Mouse (Mus musculus) heart, embryonic 12.5 days (tissue): ENCODE measurements at regions not wholly inside any gene's neighbourhood (a gene's known extent, or its start where the extent isn't known, plus 50 kb on each side); places are given as distances from the start of the nearest gene placed in this dataset.

Experiments used
- ATAC-seq: fragments of 200-750 bp; cut with Nextera tagmentation; 2 replicates; pipeline ENCODE4 v1.8.0; 2017; ENCODE audit warnings: moderate TSS enrichment, moderate library complexity; ENCODE audit not compliant: insufficient number of reproducible peaks, low FRiP score
- H3K27ac ChIP-seq: fragments of 300-500 bp; sonication (generic); 2 replicates; pipeline ENCODE4 v1.5.1; 2016; ENCODE audit warnings: mild to moderate bottlenecking, moderate library complexity; ENCODE audit not compliant: poor library complexity, severe bottlenecking
- H3K27me3 ChIP-seq: fragments of 300-500 bp; sonication (generic); replicated peaks from 2 replicates; pipeline ENCODE4 v1.6.1; 2016; ENCODE audit warnings: mild to moderate bottlenecking, moderate library complexity
- H3K36me3 ChIP-seq: fragments of 300-500 bp; sonication (generic); 2 replicates; pipeline ENCODE4 v1.6.1; 2016; ENCODE audit warnings: mild to moderate bottlenecking, moderate library complexity
- H3K4me1 ChIP-seq: fragments of 300-500 bp; sonication (generic); replicated peaks from 2 replicates; pipeline ENCODE4 v1.6.1; 2016; ENCODE audit warnings: mild to moderate bottlenecking
- H3K4me2 ChIP-seq: fragments of 300-500 bp; sonication (generic); 2 replicates; pipeline ENCODE4 v1.6.1; 2016; ENCODE audit warnings: mild to moderate bottlenecking, moderate library complexity
- H3K4me3 ChIP-seq: fragments of 300-500 bp; sonication (generic); 2 replicates; pipeline ENCODE4 v1.5.1; 2016; ENCODE audit warnings: mild to moderate bottlenecking
- H3K9ac ChIP-seq: fragments of 300-500 bp; sonication (generic); 2 replicates; pipeline ENCODE4 v1.6.1; 2016; ENCODE audit warnings: mild to moderate bottlenecking, moderate library complexity
- H3K9me3 ChIP-seq: fragments of 300-500 bp; sonication (generic); replicated peaks from 2 replicates; pipeline ENCODE4 v1.6.1; 2016; ENCODE audit warnings: mild to moderate bottlenecking, moderate library complexity
- WGBS: fragments of 180-500 bp; shearing (Covaris S2); methylation state at CpG from one replicate; pipeline ENCODE4 v1.1.7; 2016; 5-methylcytosine and 5-hydroxymethylcytosine counted together

DNA sequence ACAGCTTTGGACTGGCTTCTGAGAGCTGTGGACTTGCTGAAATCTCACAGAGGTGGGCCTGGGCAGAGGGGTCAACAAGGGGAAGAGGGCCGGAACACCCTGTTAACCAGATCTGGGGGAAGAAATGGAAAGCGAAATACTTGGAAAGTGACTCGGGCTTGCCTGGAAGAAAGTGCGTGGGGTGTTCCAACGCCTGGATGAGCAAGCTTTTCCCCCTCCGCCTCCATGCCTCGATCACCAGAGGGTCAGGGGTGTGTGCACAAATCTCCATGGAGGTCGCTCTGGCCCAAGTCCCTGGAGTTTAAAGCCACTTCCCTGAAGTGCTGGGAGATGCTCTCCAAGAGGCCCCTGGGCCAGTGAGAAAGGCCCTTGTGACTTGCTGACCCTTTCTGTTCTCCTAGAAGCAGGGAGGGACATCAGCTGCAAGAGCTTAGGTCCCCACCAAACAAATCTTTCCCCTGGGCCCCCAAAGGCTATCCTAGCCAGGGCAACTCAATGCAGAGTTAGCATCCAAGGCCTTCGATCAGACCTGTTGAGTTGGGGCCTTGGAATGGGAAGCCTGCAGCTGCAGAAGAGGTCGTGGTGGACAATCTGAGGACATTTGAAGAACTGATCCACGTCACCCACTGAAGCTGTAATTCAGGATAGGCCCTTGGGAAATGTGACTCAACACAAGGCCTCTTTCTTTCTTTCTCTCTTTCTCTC is 139.2 kb downstream of the Fgf18 start:
- no peaks in the 10 kb centered on the region for H3K9me3 ChIP-seq
- ATAC-seq = no peak
- H3K27me3 ChIP-seq = no peaks in the 10 kb centered on the region
- no peak overlapping the region for H3K27ac ChIP-seq
- no peak overlapping the region for H3K4me2 ChIP-seq
- H3K4me3 ChIP-seq = no peak overlapping the region
- no peak overlapping the region for H3K9ac ChIP-seq
- peaks cover 7% of the 10 kb centered on the region for H3K4me1 ChIP-seq
- no peaks in the 10 kb centered on the region for H3K36me3 ChIP-seq
- WGBS = 82% methylated on average over 11 of the region's 11 CpGs

DNA sequence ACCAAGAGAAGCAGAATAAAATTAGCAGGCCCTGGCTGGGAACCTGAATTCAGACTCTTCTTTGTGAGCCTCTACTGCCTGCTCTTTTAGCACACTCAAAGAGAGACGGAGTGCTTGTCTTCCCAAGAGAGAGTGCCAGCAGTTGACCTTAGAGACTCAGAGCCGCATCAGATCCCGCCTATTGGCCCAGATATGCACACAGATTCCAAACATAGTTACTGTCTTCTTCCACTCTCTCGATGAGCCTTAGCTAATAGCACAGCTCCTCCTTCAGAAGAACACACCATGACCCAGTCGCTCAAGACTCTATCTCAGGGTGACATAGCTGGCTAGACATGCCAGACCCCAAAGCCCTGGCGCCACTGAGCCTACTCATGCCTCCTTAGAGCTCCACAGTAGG is 139.8 kb downstream of the Fgf18 start:
- 68% methylated on average over 6 of the region's 6 CpGs for WGBS
- H3K27me3 ChIP-seq = no peaks in the 10 kb centered on the region
- no peak overlapping the region for H3K4me3 ChIP-seq
- H3K4me2 ChIP-seq = no peak overlapping the region
- peaks cover 7% of the 10 kb centered on the region for H3K4me1 ChIP-seq
- H3K27ac ChIP-seq = no peak overlapping the region
- no peak for ATAC-seq
- no peak overlapping the region for H3K9ac ChIP-seq
- H3K9me3 ChIP-seq = no peaks in the 10 kb centered on the region
- no peaks in the 10 kb centered on the region for H3K36me3 ChIP-seq

DNA sequence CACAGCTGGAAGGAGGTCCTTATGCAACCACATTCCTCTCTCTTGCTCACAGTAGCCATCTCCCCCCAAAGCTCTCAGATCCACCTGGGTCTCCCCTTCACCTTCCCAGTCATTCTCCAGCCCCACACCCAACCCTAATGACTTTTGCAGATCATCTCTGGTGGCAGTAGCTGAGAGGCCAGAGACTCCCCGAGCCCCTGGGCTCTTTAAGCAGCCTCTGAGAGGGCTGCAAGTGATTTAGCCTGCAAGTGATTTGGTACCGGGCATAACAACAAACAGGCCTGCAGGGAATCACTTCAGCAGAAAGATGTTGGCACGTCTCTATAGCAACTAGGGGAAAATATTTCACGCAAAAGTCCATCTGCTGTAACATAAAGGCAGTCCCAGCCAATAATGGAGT is 142.0 kb downstream of the Fgf18 start:
- Histone ChIP-seq H3K4me2 (no peak overlapping the region), H3K27ac (no peak overlapping the region), H3K27me3 (no peaks in the 10 kb centered on the region), H3K4me1 (peaks cover 7% of the 10 kb centered on the region), H3K9me3 (no peaks in the 10 kb centered on the region), H3K4me3 (no peak overlapping the region), H3K36me3 (no peaks in the 10 kb centered on the region), H3K9ac (no peak overlapping the region)
- 47% methylated on average over 4 of the region's 4 CpGs for WGBS
- ATAC-seq = no peak

DNA sequence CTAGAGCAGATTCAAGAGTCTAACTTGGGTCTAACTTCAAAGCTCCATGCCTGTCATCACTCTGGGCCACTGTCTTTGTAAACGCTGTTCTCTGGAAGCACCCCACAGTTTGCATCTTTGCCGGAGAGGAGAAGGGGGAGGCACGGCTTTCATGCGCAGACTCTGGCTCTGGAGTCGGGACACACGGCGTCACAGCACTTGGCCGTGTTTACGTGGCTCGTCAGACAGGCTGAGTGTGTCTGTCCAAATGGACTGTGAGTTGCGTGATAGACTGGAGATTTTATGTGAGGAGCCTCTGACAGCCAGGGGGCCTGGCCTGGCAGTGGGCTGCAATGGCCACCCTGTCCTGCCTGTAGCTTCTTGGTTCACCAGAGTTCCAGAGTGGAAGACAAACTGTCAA is 142.6 kb downstream of the Fgf18 start:
- Histone ChIP-seq H3K9ac (no peak overlapping the region), H3K36me3 (no peaks in the 10 kb centered on the region), H3K27ac (no peak overlapping the region), H3K9me3 (no peaks in the 10 kb centered on the region), H3K4me3 (no peak overlapping the region), H3K27me3 (no peaks in the 10 kb centered on the region), H3K4me1 (peaks cover 7% of the 10 kb centered on the region), H3K4me2 (no peak overlapping the region)
- ATAC-seq = no peak
- WGBS = 67% methylated on average over 11 of the region's 11 CpGs

DNA sequence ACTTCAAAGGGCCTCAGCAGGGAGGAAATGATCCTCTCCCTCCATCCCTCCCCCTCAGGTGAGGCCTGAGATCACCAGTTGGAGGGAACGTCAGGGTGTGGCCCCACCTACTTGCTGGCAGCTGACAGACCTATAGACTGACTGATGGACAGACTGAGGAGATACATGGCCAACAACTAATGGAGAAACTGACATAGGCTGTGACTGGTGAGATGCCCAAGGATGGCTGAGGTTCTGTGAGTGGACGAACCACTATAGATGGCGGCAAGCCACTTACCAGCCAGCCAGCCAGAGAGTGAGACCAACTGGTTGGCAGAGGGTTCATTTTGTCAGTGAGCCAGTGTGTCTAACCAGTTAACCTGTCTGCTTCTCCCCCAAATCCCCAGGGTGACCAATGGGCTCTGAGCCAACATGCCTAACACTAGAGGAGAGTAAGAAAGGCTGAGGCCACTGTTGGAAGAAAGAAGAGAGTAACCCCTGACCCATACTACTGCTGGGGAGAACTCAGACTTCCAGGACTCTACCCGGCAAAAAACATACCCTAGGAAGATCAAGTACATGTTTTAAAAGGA is 147.4 kb downstream of the Fgf18 start:
- Histone ChIP-seq H3K4me3 (no peak overlapping the region), H3K36me3 (no peaks in the 10 kb centered on the region), H3K9ac (no peak overlapping the region), H3K27ac (no peak overlapping the region), H3K27me3 (no peaks in the 10 kb centered on the region), H3K9me3 (no peaks in the 10 kb centered on the region), H3K4me1 (peaks cover 1% of the 10 kb centered on the region; the same call in 1 of the 2 replicates), H3K4me2 (no peak overlapping the region)
- WGBS = 77% methylated on average over 4 of the region's 4 CpGs
- no peak for ATAC-seq

DNA sequence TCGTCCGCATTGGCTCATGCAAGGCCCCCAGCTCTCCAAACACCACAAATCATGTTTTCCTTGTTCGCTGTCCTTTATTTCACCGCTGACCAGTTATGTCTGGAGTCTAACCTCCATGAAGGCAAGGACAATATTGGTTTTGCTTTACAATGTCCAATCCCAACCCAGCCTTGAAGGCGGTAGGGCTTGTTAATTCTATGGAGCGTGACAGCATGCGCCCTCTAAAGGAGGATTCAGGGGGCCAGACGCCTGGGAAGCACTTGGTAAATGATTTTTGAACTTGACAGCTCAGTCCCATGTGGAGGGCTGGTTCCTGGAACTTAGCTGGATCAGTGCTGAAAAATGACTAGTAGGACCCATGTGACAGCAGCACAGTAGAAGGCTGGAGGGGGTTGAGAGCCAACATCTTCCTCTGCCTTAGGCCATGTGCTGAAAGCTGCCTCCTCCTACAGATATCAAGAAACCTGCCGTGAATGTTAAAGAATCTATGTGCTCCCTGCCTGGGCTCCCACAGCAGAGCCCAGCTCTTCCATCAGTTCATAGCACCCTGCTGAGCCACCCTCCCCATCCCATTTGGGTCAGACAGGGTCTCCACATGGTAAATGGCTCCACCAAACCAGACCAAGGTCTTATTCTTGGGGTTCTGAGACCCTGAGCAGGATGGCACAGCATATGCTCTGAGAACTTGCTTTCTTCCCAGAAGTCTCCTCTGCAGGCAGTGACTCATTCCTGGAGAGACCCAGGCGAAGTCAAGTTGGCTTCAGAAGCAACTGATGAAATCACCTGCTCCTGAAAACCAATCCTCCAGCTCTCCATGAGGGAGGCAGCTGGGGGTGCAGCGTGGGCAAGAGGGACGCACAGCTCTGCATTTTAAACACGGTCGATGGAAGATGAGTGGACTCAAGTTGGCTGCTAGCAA is 148.3 kb downstream of the Fgf18 start:
- 82% methylated on average over 14 of the region's 14 CpGs for WGBS
- Histone ChIP-seq H3K27me3 (no peaks in the 10 kb centered on the region), H3K4me1 (no peaks in the 10 kb centered on the region), H3K4me3 (no peak overlapping the region), H3K36me3 (no peaks in the 10 kb centered on the region), H3K4me2 (no peak overlapping the region), H3K9ac (no peak overlapping the region), H3K9me3 (no peaks in the 10 kb centered on the region), H3K27ac (no peak overlapping the region)
- ATAC-seq = no peak

DNA sequence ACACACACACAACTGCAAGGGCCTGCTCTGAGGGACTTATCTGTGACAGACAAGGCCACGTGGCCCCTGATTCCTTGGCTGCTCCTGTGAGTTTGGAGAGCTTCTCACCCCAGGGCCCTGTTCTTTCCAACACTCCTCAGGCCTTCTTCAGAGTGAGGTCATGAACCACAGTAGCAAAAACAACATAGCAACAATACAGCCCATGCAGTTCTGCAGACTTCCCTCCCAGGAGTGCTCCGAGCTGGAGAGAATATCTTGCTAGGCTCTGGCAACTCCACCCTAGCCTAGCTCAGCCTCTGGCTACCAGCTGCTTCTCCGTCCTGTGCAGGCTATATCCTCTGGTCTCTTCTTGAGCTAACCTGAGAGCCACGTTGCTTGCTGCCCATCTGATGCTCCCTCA is 152.8 kb downstream of the Fgf18 start:
- 60% methylated on average over 4 of the region's 4 CpGs for WGBS

DNA sequence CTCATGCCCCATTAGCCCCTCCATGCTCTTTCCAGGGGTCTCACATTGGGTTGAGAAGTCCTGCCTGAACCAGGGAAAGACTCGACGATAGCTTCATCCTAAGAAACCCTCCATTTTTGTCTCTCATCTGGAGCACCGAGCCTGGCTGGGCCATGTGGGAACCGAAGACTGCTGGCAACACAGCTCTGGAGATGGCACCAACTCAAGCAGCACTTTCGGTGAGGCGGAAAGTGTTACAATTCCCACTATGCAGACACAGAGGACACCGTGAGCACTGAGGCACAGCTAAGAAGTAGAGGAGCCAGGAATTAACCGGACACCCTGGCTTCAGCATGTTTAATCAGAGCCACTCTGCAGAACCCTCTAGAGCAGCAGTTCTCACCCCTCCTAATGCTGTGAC is 153.8 kb downstream of the Fgf18 start:
- Histone ChIP-seq H3K9ac (no peak overlapping the region), H3K4me3 (no peak overlapping the region), H3K4me1 (no peaks in the 10 kb centered on the region), H3K9me3 (no peaks in the 10 kb centered on the region), H3K27me3 (no peaks in the 10 kb centered on the region), H3K4me2 (no peak overlapping the region), H3K36me3 (no peaks in the 10 kb centered on the region), H3K27ac (no peak overlapping the region)
- 88% methylated on average over 8 of the region's 8 CpGs for WGBS
- ATAC-seq = no peak

More for the DNA sequence above, 152.8 kb downstream of the Fgf18 start:
- Histone ChIP-seq H3K9ac (no peak overlapping the region), H3K4me1 (no peaks in the 10 kb centered on the region), H3K27me3 (no peaks in the 10 kb centered on the region), H3K36me3 (no peaks in the 10 kb centered on the region), H3K27ac (no peak overlapping the region), H3K9me3 (no peaks in the 10 kb centered on the region), H3K4me2 (no peak overlapping the region), H3K4me3 (no peak overlapping the region)
- no peak for ATAC-seq

DNA sequence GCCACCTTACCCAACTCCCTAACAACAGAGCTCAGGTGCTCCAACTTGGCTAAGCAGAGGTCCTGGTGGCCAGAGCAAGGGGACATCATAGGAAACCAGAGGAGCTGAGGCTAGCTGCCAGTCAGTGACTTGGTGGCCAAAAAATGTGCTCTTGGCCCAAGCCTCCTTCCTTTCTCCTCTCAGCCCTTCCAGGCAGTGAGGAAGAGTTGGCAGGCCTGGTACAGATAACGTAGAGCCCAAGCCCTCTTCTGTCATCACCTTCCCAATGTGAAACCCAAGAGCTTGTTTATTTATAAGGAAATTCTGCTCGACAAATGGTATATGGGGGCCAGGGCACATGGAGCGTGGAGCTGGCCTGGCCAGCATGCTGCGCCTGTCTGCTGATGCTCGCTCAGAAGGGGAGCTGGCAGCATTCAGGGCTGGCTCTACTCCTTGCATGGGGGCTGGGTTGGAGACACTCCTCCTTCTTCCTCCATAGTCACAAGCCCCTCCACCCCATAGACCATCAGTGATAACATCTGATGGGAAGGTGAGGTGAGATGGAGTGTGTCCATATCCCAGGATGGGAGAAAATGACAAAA is 156.1 kb downstream of the Fgf18 start:
- H3K4me1 ChIP-seq = no peaks in the 10 kb centered on the region
- WGBS = 62% methylated on average over 5 of the region's 5 CpGs
- ATAC-seq = no peak

DNA sequence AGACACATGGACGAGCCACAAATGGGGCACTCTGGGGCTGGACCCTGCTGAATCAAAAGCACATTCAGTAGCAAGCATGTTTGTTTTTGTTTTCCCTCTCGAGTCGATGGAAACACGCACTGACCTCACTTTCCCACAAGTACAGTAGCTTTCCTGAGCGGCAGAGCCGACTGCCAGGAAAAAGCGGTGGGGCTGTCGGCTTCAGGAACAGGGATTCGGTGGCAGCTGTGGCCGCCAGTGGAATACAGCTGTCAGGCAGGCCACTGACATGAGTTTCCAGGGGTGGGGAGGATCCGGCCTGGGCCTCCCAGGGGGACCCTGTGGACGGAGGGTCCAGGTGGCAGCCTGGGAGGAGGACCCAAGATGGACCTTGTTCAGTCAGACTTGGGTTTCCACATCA is 157.0 kb downstream of the Fgf18 start:
- Histone ChIP-seq H3K4me1 (no peaks in the 10 kb centered on the region), H3K27me3 (no peaks in the 10 kb centered on the region)

More for the DNA sequence above, 156.1 kb downstream of the Fgf18 start:
- H3K27me3 ChIP-seq = no peaks in the 10 kb centered on the region
- H3K9ac ChIP-seq = no peak overlapping the region
- H3K4me3 ChIP-seq = no peak overlapping the region
- no peaks in the 10 kb centered on the region for H3K36me3 ChIP-seq
- H3K27ac ChIP-seq = no peak overlapping the region
- no peak overlapping the region for H3K4me2 ChIP-seq
- H3K9me3 ChIP-seq = no peaks in the 10 kb centered on the region

DNA sequence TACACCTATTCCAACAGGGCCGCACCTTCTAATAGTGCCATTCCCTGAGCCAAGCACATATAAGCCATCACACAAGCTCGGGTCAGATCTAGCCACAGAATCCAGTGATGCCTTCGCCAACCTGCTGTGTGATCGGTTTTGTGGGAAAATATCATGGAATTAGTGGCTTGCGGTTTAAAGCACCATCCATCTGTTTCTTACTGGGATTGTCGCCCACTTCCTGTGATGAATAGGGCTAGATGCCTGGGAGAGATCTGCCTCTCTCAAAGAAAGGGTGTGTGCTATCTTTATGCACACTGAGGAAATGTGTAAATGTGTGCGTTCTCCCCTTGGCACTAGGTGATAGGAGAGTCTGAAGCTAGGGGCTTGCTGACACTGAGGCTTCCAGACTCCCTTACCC is 154.5 kb upstream of the Smim23 start:
- ATAC-seq = no peak
- H3K27ac ChIP-seq = no peak overlapping the region

More for the DNA sequence above, 157.0 kb downstream of the Fgf18 start:
- Histone ChIP-seq H3K4me2 (no peak overlapping the region), H3K9me3 (no peaks in the 10 kb centered on the region), H3K27ac (no peak overlapping the region), H3K4me3 (no peak overlapping the region), H3K9ac (no peak overlapping the region), H3K36me3 (no peaks in the 10 kb centered on the region)
- WGBS = 80% methylated on average over 12 of the region's 12 CpGs
- no peak for ATAC-seq

More for the DNA sequence above, 154.5 kb upstream of the Smim23 start:
- no peaks in the 10 kb centered on the region for H3K36me3 ChIP-seq
- 79% methylated on average over 7 of the region's 7 CpGs for WGBS
- peaks cover 6% of the 10 kb centered on the region for H3K9me3 ChIP-seq
- 0 out of 2 replicates have a peak, but pooled peaks cover 10% of the 10 kb centered on the region for H3K27me3 ChIP-seq
- H3K4me2 ChIP-seq = no peak overlapping the region
- H3K9ac ChIP-seq = no peak overlapping the region
- no peak overlapping the region for H3K4me3 ChIP-seq
- no peaks in the 10 kb centered on the region for H3K4me1 ChIP-seq
